Mouse (Mus musculus): ENCODE measurements around the gene Klhl5.
"Not testable (repeated sequence)": the region's sequence is repeated elsewhere in the genome, so short reads cannot be mapped to it uniquely, and the experiment has no call there.

Klhl5 gene

DNA sequence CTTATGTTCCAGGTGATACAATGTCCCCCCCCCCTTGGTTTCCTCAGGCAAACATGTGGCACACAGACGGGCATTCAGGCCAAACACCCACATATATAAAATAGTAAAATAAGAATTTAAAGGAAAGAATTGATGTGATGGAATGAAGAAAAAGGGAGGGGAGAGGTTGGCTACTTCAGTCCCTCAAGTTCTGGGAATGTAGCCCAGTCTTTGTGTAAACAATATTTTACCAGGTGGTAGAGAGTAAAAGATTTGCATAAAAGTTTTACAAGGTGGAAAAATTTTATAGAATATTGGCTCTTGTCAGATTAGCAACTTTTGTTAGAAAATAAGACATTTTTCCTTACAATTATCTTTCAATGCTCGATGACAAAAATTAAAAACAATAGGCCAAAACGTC, 10.5 kb upstream of the Klhl5 start:
- intact Hi-C loops (cut with DNase I) = no loop called here

DNA sequence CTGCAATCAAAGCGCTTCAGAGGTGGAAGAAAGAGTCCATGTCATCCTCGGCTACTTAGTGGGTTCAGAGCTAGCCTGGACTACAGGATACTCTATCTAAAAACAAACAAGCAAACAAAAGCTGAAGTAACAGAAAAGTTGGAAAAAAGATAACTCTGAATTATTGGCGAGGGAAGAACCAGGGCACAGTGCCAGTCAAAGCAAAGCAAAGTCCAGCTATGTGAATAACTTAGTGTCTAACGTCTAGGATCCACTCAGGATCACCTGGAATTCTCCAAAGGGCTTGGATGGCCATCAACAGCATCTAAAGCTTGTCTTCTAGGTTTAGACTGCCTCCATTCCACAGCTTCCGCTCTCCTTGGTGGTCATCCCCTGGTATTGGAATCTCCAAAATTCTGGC, 9.9 kb upstream of the Klhl5 start:
- intact Hi-C loops (cut with DNase I) = no loop called here

DNA sequence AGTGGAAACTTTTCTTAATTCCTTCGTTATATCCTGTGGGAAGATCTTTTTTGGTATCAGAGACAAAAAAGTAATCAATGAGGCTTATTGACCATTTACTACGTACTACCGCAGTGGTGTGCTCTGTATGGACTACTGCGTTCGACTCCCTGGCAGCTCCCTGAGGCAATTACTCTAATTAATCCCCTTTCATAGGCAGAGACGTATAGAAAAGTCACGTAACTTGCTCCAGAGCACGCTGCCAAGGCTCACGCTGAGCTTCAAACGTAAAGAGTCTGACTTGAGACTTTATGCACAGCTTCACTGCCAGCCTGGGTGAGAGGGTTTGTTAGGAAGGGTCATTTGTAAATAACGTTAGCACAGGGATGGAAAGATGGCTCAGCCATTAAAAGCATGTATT, 7.3 kb upstream of the Klhl5 start:
- intact Hi-C loops (cut with DNase I) = no loop called here

DNA sequence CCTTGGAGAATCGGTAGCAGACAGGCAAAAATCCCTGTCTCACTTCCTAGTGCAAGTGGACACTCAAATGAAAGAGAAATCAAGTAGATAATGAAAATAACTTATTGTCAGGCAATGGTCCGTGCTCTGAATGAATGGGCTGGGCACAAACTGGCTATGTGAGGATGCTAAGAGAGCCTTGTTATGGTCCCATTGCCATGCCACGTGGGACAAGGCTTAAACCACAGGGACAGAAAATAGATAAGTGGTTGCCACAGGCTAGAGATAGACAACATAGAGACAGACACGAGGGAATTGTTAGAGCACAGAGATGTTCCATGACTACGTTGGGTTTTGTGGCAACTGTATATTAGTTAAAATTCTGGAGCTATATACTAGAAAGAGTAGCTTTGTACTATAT, 6.1 kb upstream of the Klhl5 start:
- intact Hi-C loops (cut with DNase I) = no loop called here

DNA sequence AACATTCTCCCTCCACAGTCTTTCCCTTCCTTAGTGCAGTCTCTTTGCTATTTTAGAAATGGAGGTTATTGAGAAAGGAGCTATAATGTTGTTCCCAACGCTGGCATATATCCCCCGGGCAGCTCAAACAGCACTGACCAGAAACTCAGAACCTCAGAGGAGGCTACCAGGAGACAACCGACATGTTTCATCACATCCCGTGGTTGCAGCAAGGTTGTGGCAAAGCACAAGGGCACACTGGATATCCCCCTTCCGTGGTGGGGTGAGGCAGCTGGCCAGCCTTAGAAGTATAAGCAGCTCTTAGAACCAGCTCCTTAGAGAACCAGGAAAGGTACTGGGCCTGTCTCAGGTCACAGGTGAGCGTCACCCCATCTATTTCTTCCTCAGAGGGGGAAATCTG, 5.7 kb upstream of the Klhl5 start:
- intact Hi-C loops (cut with DNase I) = no loop called here

DNA sequence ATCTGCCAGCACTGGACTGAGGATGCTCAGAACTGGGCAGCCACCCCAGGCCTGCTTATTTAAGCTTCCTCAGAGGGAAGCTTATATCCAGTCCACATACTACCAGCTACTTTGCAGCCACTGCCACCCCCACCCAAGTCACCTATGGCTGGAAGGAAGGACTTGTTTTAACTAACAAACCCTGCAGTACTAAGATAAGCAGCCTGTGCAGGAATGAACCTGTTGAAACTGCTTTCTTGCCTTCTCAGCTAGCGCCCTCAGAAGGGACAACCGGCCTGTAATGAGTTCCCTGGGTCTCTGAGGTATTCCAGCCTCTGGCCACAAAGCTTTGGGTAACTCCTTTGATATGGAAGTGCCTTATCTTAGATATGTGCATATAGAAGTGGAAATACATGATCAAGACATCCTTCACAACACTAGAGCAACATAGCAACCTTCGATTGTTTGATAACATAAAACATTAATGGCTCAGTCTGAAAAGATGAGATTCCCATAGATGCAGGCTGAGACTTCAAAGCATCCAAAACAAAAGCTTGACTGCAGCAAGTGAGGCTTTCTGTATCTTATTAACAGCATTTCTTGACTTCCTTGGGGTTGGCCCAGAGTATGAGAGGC, 5.2 kb upstream of the Klhl5 start:
- intact Hi-C loops (cut with DNase I) = no loop called here

DNA sequence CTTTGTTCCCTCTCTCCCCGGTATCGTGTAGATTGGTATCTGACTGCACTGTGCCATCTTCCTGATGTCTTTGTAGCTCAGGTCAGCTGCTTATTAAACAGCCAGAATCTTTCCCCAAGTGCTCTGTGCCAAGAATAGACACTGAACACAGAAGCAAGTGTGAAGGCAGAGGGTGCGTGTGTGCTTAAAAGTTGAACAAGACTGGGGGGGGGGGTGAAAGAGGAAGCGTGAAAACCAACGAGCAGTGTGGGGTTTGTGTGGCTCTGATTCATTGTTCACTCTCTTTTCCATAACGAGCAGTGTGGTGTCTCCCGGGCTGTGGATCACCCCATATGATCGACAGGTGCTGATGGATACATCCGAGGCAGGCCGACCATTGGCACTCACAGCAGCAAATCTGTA, 4.7 kb upstream of the Klhl5 start:
- intact Hi-C loops (cut with DNase I) = no loop called here

DNA sequence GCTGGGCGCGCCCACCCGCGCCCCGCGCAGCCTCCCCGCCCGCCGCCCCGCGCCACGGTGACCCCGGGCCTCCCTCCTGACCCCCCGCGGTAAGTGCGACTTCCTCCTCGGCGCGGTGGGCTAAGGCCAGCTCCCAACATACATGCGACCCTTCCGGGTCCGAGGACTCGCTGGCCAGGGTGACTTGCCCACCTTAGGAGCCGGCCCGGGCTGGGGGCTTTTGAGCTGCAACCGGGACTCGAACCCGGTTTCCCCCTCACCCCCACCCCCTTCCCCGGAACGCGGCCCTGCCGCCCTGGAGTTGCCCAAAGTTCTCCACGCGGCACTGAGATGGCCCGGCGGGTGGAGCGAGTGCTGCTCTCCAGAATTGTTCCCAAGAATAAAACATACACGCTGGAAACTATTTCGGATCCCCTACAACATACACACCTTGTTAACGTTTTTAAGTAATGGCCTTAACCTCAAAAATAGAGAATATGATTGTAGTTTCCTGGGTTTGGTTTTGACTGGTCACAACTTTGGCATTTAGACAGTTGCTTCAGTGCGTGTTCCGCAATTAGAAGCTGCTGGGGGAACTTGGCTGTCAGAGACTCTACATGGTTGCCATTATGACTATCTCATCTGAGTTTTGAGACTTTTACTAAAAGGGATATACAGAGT, 564 bp downstream of the Klhl5 start:
- intact Hi-C loops (cut with DNase I) = no loop called here

DNA sequence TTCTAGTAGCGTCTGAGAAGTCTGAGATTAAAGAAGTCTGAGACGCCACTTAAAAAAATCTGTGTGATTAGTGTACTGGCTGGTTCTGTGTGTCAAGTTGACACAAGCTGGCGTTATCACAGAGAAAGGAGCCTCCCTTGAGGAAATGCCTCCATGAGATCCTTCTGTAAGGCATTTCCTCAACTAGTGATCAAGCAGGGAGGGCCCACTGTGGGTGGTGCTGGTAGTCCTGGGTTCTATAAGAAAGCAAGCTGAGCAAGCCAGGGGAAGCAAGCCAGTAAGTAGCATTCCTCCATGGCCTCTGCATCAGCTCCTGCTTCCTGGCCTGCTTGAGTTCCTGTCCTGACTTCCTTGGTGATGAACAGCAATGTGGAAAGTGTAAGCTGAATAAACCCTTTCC, 4.9 kb downstream of the Klhl5 start:
- intact Hi-C loops (cut with DNase I) = not testable (repeated sequence)

DNA sequence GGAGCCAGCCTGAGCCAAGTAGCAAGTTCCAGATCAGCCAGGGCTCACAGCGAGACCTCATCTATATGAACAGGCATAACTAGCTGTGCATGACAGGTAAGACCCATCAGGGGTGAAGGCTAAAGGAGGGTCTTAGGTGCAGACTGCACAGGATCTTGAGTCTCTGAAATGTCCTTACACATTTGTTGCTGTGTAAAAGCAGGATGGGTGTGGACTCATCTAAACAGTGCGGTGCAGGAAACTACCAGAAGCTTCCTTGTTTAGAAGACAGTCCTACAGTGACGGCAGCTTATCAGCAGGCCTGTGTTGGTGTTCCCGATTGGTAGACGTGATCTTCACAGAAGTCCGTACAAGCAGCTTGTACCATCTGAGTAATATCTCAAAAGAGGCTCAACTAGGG, 6.0 kb downstream of the Klhl5 start:
- intact Hi-C loops (cut with DNase I) = no loop called here

DNA sequence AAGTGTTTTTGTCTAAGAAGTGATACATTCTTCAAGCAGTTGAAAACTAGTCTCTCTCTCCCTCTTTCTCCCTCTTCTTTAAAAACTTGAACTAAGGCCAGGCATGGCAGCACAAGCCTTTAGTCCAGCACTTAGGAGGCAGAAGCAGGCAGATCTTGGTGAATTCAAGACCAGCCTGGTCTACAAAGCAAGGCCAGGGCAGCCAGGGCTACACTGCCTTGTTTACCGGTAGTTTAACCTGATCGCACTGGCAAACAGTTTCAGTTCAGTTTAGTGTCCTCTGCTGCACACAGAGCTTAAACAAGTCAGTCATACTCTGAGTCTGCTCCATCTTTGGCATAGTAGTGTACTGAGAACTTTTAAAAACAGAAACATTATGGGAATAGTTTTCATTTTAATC, 9.4 kb downstream of the Klhl5 start:
- intact Hi-C loops (cut with DNase I) = no loop called here

DNA sequence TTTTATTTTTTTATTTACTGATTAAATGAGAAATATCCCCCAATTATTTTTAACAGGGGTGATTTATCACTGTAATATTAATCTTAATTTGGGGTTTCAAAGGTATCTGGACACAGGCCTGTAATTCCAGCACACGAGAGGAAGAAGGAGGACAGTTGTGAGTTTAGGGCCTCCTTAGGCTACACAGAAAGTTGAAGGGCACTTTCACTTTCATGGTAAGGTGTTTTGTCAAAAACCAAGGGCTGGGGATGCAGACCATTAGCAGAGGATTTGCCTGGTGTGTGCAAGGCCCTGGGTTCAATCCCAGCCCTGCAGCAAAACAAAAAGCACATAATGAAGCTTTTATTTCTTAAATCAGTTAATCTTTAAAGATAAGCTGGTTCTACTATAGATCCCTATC, 12.2 kb downstream of the Klhl5 start:
- intact Hi-C loops (cut with DNase I) = no loop called here

DNA sequence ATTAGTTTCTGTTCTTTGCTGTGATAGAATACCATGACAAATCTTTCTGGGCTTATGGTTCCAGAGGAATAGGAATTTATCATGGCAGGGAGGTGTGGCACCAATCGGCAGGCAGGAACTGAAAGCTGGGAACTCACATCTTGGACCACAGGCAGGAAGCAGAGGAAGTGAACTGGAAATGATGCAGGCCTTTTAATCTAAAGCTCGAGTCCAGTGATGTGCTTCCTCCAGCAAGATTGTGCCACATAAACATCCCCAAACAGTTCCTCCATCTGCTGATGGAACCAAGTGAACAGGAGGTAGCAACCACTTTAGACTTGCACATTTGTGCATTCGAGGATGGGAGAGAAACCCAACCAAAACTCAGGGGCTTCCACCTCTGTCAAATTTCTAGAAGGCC, 12.6 kb downstream of the Klhl5 start:
- intact Hi-C loops (cut with DNase I) = no loop called here

DNA sequence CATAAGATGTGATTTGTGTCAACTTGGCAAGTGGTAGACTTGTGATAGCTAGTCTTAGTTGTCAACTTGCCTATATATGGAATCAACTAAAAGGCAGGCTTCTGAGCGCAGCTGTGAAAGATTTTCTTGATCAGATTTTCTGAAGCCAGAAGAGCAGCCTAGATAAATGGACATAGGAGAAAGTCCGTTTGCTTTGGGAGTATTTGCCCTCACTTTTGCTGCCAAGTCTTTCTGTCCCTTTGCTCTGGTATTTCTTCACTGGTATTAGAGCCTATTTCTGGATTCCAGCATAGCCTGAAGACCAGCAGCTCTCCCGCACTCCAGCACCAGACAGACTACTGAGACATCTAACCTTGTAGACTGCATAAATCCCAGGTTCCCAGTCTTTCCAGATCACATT, 15.3 kb downstream of the Klhl5 start:
- intact Hi-C loops (cut with DNase I) = no loop called here

DNA sequence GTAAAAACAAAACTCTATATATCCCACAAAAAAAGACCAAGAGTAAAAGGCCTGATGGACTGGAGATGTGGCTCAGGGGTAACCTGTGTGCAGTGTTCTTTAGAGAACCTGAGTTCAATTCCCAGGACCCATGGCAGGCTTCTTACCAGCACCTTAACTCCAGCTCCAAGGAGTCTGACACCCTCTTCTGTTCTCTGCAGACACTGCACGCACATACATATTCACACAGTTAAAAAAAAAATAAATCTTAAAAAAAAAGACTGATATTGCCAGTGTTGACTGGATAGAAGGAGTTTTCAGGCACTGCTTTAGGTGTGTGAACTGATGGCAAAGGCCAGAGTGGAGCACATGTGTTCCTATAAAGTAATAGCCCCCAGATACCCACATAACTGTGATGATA, 18.8 kb downstream of the Klhl5 start:
- intact Hi-C loops (cut with DNase I) = no loop called here

DNA sequence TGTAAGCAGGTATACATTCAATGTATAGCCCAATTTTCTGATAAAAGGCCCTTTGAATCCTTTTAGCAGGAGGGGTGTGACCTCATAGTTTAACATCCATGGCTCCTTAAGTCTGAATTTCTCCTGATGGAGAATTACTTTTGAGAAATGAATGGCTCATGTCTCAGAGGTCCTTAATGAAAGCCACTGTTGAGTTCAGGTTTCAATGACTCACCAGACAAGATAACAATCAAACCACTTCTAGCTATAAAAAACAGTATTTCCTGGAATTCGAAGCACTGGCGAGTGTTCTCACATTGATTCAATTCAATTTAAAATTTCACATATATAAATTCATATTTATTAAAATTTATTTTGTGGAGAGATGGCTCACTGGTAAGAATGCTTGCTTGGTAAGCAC, 21.1 kb downstream of the Klhl5 start:
- intact Hi-C loops (cut with DNase I) = no loop called here

DNA sequence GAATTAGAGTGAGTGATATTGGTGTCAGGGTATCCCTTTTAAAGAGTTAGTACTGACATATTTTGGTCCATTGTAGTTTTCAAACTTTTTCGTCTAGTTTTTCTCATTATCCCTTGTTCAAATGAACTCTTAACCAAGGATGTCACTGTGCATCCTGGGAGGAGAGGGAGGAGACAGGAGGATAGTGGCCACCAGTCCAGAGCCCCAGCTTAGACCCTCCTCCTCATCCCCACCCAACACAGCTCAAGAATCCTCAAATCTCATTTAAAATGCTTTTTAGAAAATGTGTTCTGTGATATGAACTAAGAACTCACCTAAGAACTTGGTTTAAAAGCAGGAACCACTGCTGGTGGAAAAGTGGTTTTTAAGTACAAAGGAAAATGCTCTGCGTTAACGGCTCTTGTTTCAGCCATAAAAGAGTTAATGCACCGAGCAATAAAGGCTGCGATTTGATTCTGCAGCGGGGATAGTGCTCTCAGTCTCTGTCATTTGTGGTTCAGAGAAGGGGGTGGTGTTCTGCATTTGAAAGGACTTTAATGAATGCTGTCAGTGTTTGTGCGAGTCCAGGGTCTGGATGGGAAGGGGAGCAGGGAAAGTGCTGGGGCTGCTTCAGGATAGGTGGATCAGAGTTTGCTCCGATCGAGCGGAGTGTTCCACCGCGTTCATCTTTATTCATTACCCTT, 23.3 kb downstream of the Klhl5 start:
- intact Hi-C loops (cut with DNase I) = no loop called here

DNA sequence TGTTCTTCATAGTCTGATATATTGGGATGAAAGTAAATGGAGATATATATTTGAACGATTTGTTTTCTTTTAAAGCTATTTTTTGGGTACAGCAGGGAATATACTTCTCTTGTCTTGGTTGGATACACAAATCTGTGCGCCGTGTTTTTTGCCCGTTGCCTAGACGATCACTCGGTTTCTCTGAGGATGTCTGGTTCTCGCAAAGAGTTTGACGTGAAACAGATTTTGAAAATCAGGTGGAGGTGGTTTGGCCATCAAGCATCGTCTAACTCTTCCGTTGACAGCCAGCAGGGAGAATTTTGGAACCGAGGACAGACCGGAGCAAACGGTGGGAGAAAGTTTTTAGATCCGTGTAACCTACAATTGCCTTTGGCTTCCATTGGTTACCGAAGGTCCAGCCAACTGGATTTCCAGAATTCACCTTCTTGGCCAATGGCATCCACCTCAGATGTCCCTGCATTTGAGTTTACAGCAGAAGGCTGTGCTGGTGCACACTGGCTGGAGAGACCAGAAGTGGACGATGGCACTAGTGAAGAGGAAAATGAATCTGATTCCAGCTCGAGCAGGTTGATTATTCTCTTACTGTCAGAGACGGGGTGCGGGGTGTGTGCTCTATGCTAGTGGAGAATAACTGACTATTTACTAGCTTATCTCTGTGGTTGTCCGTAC, 24.0 kb downstream of the Klhl5 start:
- intact Hi-C loops (cut with DNase I) = no loop called here

DNA sequence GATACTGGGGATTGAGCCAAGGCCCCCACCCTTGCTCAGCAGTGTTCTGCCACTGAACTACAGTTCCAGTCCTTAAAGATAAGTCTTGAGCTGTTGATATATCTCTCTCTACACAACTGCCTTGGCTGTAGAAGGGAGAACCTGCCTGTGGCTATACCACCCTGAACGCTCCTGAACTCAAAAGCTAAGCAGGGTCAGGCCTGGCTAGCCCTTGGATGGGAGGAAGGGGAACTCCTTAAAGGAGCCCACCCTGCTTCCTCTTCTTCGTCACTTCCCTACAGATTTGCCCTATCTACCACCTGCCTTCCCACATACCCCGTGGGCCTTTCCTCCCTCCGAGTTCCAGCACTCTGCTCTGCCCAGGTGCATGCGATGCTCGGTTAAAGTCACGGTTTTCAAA, 28.8 kb downstream of the Klhl5 start:
- intact Hi-C loops (cut with DNase I) = no loop called here

DNA sequence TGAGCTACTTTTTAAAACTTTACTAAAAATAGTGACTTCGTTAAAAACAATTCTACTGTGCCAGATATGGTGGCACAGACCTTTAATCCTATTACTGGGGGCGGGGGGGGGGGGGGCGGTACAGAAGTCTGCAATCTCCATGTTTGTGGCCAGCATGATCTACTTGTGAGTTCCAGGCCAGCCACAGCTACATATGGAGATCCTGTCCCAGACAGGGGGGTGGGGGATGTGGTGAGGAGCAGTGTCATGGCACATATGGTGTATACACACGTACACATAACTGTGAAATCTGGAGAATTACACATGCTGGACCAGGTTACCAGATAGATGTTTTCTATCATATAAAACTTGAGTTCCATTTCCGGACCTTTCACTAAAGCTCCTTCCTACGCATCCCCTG, 29.7 kb downstream of the Klhl5 start:
- intact Hi-C loops (cut with DNase I) = no loop called here

DNA sequence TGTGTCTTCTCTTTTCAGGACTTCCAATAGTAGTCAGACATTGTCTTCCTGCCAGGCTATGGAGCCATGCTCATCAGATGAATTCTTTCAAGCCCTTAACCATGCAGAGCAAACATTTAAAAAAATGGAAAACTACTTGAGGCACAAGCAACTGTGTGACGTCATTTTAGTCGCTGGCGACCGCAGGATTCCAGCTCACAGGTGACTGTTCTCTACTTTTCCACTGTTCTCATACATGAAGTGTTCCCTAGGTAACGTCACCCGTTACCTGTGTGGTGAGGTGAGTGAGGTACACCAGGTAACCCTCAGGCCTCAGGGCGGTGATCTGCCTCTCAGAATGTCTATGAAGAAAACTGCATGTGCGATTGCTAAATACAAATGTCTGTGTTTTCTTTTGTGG, 33.9 kb downstream of the Klhl5 start:
- intact Hi-C loops (cut with DNase I) = no loop called here

DNA sequence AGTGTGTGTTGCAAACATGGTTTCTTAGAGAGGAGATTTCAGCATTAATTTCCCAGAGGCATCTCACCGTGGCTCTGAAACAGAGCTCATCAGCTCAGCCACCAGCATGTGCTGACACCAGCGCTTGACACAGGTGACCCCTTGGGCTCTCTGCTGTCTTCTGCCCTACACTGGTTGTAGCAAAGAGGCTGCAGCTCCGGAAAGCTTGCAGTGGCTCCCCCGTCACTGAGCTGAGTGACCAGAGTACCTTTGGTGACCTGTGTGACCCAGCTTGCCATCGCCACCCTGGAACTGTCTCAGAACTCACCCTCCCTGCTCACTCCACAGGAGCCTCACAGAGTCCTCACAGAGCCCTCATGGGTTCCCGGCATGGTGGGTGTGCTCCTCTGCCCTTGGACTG, 34.9 kb downstream of the Klhl5 start:
- intact Hi-C loops (cut with DNase I) = no loop called here

Data from adrenal gland (tissue).